Mouse (Mus musculus) layer of hippocampus, adult 18-20 months (tissue): ENCODE results near the gene Ptx3. TPM values are rescaled to one million over a fixed set of nuclear protein-coding genes. Genes with fewer than 3 reads are reported as not detected.
A peak's percentile ranks its signal among the peaks of the same experiment; 100 is the strongest.

Experiments used
- DNase-seq, 2 experiments: peaks; one replicate each; pipeline ENCODE4 v3.0.0; 2022; ENCODE audit warnings: low spot score in 2 of 2
- long read RNA-seq: library from polyadenylated mRNA; stranded (forward); transcript quantifications from one replicate; pipeline ENCODE4 v2.0.0, GENCODE M21; 2021
- total RNA-seq, 2 experiments: library from RNA; stranded (reverse); gene quantifications; 2 replicates each; pipeline ENCODE4 v1.2.3; 2021

The Ptx3 gene
- 1 to 10 TPM in 1 of 2 experiments, under 1 TPM in 1; 0.69 to 1.4 TPM for total RNA-seq
- long read RNA-seq: 0 reads

DNA sequence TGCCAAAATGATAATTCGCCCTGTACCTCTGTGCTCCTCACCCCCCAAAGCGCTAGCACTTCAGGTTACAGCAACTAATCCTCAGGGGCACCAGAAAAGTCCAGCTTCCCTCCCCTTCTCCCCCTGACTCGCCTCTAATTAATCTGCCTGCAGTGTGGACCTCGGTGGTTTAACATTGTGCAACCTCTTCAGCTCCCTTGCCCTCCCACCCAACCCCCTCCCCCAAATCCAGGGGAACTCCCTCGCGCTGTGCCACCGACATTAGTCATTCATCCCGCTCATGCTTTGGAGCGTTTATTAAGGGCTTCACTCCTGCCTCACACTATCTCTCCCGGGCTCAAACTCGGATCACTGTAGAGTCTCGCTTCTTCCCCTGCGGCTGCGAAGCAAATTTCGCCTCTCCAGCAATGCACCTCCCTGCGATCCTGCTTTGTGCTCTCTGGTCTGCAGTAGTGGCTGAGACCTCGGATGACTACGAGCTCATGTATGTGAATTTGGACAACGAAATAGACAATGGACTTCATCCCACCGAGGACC, at the start of gene Ptx3:
TSS of gene Ptx3 (plus strand) at position 256 of the 537 bp plus-strand sequence.
- DNase-seq: no peak

DNA sequence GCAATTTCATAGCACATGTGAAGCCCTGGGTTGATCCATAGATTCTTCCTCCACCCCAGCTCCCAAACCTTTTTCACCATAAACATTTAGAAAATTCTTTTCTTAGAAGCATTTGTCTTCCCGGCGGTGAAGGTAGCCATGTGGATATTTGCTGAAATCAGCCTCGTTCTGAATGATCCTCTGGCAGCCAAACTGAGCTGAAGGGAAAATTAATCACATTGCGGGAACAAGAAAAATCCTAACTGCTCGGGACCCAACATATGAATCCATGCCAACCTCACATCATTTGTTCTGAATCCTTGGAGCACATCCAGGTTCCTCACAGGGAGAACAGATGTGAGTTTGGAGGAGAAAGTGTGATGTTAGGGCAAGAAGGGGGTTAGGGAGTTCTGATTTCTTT, 46.8 kb upstream of the Ptx3 start:
- DNase-seq: peak in 1 of 2 experiments; percentile 5

DNA sequence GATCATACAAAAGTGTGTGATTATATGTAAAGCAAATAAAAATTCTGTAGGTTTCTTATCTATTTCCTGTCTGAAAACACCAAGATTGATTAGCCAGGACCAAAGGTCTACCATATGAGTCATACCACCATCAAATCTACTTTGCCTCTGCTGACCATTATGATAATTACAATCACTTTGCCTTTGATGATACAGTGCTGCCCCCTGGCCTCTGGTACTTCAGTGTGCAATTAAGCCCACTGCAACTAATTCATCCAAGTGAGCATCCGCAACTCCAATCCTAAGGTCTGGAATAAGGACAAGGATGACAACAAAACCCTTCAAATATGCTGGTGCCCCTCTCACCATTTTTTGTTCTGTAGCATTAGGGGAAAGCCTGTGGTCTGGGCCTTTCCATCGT, 40.1 kb upstream of the Ptx3 start:
- no peak for DNase-seq

DNA sequence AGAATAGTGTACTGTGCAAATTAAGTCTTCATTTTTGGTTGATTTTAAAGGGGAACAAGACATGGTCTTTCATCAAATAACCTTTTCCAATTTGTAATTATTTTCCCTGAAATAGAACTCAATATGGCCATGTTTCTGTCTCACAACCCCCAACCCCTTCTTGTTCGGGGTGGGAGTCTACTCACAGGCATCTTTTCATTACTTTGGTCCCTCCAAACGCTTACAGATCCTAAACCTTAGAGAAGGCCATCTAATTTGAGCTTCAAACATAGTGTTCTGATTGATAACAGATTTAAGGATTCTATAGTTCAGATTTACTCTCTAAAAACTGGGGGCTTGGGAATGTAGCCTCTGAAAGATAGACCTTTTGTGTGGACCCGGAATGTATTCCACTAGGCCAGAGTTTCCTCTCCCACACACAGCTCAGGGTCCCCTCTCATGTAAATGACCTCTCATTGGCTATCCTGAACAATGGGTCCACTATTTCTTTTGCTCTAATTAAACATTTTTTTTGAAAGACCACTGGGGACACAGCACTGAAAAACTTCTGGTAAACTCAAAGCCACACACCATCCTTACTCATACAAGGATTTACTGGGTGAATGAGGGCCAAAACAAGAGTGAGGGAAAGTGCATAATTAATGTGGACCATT, 25.7 kb upstream of the Ptx3 start:
- DNase-seq: no peak

DNA sequence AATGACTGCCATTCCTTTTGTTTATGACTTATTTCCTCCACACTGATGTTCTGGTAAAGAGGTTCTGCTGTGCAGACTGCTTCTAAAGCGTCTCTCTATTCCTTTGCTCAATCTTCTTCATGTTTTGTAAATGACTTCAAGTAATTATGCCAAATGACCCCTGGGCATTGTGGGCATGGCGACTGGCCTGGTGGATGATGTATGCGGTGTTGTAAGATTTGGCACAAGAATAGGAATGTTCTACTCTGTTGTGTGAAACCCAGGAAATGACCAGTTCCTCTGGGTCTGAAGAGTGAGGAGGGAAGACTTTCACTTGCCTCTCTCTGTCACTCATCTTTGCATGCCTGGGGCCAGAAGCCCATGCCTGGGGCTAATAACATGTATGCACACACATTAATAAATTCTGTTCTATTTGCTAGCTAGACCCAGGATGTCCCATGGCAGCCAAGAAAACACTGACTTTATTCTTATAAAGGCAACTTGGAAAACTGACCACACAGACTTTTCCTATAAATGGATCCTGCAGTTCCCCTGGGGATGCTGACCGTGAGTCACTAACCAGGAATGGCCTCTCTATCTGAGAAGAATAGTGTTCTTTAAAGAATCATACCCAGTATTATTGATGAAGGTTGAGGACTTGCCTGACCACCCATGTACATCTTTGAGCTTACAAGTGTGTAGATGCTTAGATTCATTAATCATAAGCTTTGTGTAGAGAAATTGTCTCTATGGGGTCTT, 10.7 kb upstream of the Ptx3 start:
- DNase-seq: no peak

DNA sequence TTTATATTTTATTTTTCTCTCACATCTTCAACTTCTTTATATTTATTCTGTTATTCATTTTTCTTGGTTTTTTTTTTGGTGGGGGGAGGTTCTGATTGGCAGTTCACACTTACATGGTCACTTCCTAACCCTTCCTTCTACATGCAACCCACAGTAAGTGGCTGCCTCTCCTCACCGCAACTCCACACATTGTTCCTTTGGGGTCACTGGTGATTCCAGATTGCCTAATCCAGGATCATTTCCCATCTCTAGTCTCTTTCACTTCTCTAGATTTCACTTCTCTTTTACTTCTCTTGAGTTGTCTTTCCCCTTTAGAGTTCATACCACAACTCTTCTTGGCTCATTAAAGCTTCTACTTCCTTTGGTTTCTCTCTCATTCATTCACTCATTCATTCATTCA, 6.2 kb upstream of the Ptx3 start:
- DNase-seq: no peak

DNA sequence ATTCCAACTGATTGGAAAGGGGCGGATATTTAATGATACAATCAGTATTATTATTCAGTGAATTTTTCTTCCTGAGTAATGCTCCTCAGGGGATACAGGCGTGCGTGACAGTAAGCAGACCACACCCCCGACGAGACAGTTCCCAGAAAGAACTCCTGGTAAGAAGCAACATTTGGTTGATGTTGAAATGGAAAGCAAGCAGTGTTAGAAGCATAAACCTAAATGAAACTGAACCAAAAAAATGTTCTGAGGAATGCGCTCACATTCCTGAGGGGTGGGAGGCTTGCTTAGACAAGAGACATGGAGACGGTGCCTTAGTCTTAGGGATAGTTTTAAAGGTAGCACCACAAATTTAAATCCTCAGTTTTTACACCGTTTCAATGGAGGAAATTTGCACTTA, 4.0 kb upstream of the Ptx3 start:
- DNase-seq: no peak

DNA sequence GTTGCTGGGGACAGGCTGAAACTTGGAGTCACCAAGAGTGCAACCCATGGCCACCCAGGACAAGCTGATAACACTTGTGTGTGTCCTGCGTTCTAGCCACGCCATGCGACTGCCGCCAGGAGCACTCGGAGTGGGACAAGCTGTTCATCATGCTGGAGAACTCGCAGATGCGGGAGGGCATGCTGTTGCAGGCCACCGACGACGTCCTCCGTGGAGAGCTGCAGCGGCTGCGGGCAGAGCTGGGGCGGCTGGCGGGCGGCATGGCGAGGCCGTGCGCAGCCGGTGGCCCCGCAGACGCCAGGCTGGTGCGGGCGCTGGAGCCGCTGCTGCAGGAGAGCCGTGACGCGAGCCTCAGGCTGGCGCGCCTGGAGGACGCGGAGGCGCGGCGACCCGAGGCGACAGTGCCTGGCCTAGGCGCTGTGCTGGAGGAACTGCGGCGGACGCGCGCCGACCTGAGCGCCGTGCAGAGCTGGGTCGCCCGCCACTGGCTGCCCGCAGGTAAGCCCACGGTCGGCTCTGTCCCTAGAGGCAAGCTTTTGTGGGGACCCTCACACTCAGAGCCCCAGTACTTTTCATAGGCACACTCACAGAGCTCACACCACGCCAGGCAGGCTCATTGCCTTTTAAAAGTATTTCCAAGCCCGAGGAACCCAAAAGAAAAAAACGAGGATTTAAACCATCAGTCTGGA, 988 bp downstream of the Ptx3 start:
- peak in 1 of 2 experiments; percentile 34 for DNase-seq

DNA sequence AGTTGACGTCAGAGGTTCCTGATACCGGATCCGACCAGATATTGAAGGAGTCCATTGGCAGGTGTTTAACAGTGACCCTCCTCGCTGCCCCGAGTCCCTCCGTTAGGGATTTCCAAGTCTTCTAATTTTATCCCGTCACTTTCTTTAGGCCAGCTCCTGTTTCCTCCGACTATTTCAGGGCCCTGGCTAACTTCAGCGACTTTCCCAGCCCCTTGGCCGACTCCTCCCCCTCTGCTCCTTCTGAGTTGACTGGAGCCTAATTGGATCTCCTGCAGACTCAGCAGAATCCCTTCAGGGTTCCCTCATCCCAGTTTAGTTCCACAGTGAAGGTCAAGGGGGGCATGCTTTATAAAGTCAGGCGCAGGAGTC, 1.5 kb downstream of the Ptx3 start:
- DNase-seq: no peak

DNA sequence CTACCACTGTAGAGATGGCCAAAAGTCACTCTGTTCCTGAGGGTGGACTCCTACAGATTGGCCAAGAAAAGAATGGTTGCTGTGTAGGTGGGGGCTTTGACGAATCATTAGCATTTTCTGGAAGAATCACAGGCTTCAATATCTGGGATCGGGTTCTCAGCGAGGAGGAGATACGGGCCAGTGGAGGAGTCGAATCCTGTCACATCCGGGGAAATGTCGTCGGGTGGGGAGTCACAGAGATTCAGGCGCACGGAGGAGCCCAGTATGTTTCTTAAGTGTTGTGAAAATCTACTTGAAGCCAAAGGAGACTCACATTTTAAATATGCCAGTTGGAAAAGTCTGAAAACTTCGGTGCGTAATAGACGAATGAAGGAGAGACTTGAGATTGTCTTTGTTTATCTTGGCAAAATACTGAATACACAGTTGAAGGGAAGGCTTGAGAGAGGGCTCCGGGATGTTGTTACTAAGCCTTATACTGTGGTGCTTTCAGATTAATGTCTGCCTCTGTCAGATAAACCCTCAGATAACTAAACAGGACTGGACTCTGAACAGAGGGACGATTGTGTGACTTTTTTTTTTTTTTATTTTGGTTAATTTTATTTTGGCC, 5.3 kb downstream of the Ptx3 start:
- DNase-seq: no peak

DNA sequence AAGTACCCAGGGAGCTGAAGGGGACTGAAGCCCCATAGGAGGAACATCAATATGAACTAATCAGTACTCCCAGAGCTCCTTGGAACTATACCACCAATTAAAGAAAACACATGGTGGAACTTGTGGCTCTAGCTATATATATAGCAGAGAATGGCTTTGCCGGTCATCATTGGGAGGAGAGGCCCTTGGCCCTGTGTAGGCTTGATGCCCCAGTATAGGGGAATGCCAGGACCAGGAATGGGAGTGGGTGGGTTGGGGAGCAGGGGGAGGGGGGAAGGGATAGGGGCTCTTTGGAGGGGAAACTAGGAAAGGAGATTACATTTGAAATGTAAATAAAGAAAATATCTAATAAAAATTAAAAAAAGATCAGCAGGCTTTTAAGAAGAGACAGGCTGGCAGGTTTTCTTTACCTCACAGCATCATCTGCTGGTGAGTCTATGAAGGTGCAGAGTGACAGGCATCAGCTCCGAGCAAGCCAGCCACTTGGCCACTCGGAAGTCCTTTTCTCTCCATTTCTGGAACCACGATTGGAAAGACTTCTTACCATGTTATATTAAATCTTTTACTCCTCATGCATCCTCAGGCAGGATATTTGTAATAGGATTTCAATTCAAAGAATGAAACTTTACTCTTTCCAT, 16.6 kb downstream of the Ptx3 start:
- peak in 1 of 2 experiments; percentile 40 for DNase-seq

DNA sequence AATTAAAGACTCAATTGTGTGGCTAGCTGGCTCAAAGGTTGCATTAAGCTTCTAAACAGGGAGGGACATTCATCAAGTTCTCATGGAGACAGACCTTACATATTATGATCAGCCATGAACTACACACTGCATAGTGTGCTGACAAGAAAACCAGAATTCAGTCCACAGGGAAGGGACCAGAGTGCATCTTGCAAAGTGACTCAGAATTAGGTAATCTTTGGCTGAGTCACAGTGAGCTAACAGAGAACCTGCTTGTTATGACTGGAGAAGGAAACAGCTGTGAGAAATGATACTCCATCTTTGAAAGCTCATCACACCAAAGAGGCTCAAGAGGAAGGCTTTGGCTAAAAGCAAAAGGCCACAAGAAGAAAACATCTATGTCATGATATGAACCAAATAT, 20.8 kb downstream of the Ptx3 start:
- DNase-seq: no peak

DNA sequence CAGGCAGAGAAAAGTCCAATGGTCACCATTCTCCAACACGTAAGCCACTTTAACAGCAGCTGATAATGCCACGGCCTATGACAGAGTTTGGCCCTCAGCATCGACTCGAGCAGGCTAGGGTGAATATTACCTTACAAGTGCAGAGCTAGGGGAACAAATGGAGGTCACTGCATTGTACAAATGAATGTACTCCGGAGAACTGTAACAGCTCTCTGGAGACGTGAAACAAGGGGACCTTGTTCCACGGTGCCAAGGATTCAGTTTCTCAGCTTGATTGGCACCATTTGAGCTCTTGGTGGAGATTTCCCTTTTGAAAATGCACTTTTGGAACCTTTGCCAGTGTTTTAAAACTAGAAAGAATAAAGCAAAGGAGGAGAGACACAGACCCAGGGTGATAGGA, 32.1 kb downstream of the Ptx3 start:
- DNase-seq: no peak

DNA sequence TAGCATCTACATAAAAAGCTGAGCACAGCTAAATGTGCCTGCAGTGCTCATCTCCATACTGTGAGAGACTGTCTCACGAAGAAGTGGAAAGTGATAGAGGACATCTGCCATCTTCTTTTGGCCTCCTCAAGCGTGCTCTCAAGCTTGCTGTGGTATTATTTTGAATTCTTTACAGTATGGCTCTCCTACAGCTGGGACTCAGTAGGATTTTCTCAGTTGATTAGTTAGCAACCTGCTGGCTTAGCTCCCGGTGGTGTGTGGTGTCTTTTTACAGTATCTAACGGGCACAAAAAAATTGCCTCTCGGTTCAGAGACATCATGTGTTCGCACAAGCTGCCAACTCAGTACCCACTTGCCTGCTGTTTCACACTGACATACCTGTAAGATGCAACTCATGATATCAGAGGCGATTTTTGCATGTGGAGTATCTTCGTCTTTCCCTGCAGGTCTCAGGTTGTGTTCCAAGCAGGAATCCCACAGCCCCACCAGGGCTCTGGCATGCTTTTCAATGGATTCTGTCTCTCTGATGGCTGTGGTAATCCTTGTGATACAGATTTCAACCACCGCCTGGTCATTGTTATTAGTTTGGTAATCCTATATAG, 34.9 kb downstream of the Ptx3 start:
- DNase-seq: peak in 1 of 2 experiments; percentile 20

DNA sequence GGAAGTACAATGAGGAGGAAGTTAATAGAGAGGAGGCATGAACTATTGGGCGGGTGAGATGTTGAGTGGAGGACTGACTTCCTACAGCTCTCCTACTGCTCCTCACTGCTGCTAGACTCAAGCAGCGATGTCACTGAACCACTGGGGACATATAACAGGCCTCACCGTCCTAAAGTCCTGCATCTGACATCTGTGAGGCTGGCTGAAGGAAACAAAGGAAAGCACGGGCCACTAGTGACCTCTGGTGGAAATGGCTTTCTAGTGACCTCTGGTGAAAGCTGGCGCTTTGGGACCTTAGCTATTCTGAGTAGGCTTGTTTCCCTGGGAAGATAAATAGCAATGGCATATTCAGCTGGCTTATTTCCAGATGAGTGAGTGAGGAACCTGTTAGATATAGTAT, 42.6 kb downstream of the Ptx3 start:
- DNase-seq: no peak

DNA sequence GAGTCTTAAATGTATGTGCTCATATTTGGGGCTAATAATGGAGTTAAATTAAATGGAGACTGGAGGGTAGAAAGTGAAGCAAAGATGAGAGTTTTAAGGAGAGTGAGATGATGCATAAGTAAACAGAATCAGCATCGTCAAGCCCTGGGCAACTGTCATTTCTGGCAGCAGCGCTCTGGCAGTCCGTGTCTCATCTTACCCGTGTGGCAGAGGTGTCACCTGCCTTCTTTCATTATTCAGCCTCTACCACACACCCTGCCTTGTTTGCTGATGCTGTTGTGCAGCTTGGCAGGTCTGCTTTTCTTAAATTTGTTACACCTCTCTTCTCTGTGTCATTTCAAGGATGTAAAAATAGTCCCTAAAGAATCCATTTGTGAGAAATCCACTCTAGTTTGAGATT, 43.6 kb downstream of the Ptx3 start:
- DNase-seq: no peak

Other genes starting within 250 kb of the Ptx3 start
- gene Veph1, start 76.9 kb downstream of the Ptx3 start, total RNA-seq: under 1 TPM in 1 of 2 experiments, not detected in 1; 0.08 TPM